Mouse (Mus musculus) mouse embryonic stem cell (cell line): ENCODE measurements around the gene Fscn3.

Source experiments
- in situ Hi-C, 2 experiments: fragments of 300-500 bp; cut with MboI; formaldehyde crosslinking; loops; 1 replicate in 1 of 2; 3 replicates in 1 of 2; pipeline ENCODE4 v1.14.3; 2019 to 2020; ENCODE audit warnings: low sequenced_read_pairs in 2 of 2, low pct_unique_long_range_greater_than_20kb in 1 of 2, mixed read lengths in 1 of 2; ENCODE audit not compliant: unreplicated experiment in 1 of 2

Fscn3 gene

DNA sequence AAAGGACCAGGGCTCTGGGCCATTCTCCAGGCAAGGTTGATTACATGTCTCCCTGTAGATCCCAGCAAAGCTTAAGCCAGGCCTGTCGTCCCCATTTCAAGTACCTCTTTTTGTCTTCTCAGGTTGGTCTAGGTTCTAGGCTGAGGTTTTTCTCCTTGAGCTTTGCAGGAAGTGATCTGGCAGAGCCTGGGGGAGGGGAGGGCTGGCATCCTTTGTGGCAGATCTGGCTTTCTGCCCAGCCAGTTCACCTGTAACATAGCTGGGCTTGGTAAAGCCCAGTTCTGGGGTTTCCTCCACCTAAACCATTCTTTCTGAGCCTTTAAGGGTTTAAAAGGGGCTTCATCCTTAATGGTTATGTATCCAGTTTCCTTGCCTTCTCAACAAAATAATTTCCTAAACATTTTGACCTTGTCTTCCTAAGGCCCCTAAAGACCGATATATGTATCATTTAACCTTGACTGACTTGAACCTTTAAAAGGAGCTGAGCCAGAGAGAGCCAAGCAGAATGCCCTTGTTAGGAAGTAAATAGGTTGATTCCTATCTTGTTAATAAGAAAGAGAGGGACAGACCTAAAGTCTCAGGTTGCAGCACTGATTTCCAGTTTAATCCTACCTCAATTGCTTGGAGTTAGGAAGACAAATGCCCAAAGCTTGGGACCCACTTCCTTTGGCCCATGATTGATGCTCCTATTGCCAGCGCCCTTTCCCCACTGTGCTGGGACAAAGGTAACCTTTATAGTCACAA is at the start of gene Fscn3:
Gene Fscn3, plus strand, starts transcription at position 694 of the 744 bp plus-strand sequence.
- in situ Hi-C loops = no loop called here

DNA sequence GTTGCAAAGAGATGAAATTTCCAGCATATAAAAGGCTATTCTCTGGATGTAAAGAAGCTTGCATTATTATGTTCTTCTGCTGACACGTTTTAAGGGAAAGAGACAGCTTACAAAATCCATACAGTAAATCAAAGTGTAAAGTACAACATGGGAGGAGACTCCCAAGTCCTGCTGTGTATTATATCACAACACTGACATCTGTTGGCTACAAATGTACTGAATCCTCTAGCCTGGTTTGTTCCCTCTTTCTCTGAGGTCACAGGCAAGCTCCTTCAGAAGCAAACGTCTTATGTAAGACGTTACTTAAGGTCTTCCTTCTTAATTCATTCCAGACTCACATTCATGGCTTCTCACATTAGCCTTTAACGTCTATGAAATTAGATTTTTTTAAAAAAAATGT is 45.6 kb upstream of the Fscn3 start:
- in situ Hi-C loops = loop anchor here in 1 of 2 experiments (25.0 kb wide), 1 partner anchor 720 kb away; no protein-coding TSS in a partner anchor

DNA sequence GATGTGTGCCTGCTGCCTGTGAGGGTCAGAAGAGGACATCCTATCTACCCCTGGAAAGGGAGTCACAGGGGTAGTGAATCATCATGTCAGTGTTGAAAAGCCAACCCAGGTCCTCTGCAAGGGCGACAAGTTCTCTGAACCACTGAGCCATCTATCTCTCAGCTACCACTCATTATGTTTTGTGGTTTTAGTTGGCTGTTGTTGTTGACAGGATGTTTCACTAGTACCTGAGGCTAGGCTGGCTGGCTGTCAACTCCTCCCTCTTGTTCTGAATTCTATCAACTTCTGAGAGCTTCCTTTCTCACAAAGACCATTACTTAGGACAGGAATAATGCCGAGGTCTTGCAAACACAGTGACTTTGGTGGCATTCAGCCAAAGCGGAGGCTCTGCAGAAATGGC is 42.4 kb upstream of the Fscn3 start:
- in situ Hi-C loops = loop anchor here in 1 of 2 experiments (25.0 kb wide), 1 partner anchor 723 kb away; no protein-coding TSS in a partner anchor

DNA sequence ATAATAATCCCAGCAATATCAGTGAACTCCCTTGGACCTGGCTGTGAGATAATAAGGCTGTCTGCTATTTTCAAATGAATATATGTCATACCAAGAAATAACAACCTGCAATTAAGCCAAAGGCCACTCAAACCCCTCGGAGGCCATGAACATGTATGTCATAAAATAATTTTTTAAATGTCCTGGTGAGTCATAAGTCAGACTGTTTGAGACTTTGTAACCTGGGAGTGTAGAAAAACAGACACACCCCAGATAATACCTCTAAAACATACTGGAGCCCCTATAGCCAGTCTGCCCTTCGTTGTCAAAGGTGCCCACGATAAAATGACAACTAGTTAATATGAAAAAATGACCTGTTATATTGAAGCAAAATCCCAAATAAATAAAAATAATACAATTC is 38.6 kb upstream of the Fscn3 start:
- in situ Hi-C loops = loop anchor here in 1 of 2 experiments (25.0 kb wide), 1 partner anchor 727 kb away; no protein-coding TSS in a partner anchor

DNA sequence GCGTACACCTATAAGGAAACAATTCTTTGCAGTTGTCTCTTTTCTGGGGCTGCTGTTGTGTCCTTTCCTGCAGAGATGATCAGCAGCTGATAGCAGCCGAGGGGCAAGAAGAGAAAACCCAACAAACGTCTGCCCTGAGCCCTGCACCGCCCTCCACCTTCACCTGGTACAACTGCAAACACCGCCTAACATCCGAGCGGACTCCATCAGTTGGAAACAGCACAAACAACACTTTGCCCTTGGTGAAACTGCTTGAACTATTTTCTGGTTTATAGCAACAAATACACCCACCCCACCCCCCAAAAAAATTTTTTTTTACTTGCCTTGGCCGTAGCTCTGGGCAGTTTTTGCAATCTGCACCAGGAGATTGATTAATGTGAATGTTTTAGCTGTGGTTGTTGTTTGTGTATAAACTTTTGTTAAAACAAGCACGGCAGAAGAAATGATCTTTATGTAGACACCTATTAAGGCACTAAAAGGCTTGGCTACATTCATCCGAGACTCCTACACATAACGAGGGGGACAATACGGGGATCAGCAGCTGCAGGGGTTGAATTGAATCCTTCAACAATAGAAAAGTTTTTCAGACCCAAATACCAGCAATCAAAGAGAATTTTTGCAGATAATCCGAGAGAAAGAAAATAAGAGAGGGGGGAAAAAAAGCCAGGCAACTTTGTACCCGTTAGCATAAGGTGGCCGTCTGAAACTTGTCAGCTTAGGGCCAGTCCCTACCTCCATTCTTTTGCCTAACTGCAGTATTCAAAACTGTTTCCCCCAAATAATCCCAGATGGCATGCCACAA is 31.3 kb upstream of the Fscn3 start:
- in situ Hi-C loops = loop anchor here in 1 of 2 experiments (25.0 kb wide), 1 partner anchor 734 kb away; no protein-coding TSS in a partner anchor

DNA sequence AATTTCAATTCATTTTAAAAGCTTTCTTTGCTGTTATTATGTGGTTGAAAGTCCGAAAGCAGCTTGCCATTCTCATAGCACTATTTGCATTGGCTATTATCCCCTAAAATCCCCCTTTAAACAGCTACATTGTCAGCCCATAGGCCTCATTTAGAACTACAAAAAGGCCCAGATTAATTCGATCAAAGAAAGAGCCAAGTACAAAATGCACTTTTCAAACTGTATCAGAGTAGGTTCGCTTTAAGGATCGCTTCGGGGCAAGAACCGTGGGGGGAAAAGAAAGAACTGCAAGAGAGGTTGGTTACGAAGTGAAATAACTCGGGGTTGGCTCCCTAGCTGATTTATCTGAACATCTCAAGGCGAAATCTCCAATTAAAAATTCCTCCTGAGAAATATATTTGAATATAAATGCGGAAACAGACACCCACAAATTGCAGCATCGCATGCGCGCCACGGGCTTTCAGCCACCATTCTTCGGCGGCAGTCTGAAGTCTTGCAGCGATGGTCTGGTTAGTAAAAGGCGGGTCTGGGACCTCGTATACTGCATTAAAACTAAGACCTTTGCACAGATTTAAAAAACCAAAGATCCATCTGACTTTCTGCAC is 30.6 kb upstream of the Fscn3 start:
- in situ Hi-C loops = loop anchor here in 1 of 2 experiments (25.0 kb wide), 1 partner anchor 735 kb away; no protein-coding TSS in a partner anchor

DNA sequence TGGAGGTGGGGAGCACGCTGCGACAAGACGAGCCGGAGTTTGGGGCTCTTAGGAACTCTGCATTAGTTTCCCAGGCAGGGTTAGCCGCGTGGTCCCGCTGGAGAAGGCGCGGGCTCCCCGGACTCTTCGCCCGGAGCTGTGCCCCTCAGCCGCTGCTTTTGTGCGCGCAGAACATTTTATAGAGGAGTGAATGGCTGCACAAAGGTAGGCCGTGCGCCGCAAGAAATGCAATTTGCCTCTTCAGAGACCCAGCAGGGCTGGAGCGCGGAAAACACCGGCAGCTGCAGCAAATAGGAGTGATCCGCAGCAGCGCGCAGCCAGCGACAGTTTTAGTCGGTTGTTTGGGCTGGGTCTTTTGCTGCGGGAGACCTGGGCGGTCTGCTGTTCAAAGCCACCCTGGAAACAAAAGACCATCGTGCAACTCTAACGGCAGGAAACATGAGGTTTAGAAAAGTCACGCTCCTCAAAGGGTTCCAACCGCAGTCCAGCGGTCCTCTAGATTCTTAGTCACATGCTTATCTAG is 29.8 kb upstream of the Fscn3 start, which contains the start of gene Zfp800:
Gene Zfp800, minus strand, starts transcription at position 325 of the 523 bp plus-strand sequence.
- in situ Hi-C loops = loop anchor here in 1 of 2 experiments (25.0 kb wide), 1 partner anchor 735 kb away; no protein-coding TSS in a partner anchor

DNA sequence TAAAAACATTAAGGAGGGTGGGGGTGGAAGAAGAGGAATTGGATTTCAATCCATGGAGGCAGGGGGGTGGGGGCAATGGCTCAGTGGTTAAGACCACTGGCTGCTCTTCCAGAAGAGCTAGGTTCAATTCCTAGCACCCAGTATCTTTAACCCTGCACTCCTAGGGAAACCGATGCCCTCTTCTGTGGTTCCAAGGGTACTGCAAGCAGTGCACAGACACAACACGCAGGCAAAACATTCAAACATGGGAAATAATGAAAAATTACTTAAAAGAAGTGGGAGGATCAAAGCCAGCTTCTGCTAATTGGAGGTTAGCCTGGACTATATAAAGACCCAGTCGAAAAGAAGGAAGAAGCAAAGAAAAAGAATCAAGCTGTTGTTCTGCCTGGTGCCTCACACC is 28.9 kb upstream of the Fscn3 start:
- in situ Hi-C loops = loop anchor here in 1 of 2 experiments (25.0 kb wide), 1 partner anchor 736 kb away; no protein-coding TSS in a partner anchor

DNA sequence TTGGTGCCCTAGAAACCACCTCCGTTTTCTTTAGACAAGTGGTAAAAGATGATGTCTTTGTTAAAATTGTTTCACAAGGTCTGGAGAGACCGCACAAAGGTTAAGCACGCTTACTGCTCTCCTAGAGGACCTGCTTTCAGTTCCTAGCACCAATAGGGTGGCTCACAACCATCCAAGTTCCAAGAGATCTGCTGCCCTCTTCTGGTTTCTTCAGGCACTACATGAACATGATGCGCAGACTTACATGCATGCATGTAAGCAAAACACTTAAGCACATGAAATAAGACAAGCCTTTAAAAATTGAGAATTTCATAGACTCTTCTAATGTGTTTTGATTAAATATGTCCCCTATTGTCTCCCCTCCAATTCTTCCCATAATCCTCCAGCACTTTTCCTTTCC is 27.8 kb upstream of the Fscn3 start:
- in situ Hi-C loops = loop anchor here in 1 of 2 experiments (25.0 kb wide), 1 partner anchor 737 kb away; no protein-coding TSS in a partner anchor

DNA sequence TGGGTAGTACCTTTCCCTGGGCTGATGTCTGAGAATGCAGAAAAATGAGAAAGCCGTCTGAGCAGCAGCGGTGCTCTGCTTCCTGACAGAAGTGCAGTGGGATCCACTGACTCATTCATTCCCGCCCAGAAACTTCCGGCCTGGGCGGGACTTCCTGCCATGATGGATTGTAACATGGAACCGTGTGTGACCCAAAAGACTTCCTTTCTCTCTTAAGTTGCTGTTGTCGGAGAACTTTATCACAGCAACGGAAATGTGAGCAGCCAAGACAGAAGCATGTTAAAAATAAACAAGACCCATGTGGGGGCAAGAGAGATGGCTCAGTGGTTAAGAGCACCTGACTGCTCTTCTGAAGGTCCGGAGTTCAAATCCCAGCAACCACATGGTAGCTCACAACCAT is 17.5 kb upstream of the Fscn3 start:
- in situ Hi-C loops = no loop called here

DNA sequence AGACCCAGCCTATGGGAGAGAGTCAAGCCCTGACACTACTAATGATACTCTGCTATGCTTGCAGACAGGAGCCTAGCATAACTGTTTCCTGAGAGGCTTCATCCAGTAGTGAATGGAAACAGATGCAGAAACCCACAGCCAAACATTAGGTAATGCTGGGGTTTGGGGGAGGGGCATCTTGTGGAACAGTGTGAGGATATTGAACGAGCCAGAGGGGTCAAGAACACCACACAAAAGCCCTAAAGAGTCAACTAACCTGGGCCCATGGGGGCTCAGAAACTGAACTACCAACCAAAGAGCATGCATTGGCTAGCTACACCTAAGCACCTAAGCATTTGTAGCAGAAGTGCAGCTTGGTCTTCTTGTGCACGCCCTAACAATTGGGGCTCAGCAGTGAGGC is 16.4 kb upstream of the Fscn3 start:
- in situ Hi-C loops = no loop called here

DNA sequence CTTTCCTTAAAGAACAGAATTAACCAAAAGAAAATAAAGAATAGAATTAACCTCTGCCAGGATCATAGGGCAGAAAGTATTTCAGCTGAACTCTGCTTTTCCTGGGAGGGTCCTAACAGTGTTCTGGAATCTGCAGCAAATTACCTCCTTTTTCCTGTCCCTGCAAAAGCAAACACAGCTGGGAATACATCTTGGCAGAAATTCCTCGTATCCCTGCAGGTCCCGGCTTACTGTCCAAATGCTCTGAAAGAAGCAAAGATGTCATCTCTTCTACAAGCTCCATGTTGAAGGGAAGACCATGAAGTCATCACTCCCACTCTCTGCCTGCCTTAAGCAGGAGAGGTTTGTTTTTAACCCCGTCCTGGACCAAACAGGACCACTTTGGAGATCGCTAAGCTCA is 10.6 kb upstream of the Fscn3 start:
- in situ Hi-C loops = no loop called here

DNA sequence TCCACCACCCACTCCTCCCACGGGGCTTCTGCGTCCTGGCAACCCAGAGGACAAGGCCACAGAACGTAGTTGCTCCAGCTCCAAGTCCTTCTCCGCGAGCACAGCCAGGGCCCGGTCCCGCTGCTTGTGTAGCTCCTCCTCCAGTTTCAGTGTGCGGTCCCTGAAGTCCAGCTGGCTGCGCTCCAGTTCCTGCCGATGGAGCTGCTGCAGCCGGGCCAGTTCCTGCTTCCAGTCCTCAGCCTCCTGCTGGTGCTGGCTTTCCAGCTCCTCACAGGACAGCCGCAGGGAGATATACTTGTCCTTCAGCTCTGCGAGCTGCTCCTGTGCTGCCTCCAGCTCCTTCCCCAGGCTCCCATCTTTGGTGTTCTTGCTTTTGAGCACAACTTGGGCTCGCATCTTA is 9.1 kb upstream of the Fscn3 start:
- in situ Hi-C loops = no loop called here

DNA sequence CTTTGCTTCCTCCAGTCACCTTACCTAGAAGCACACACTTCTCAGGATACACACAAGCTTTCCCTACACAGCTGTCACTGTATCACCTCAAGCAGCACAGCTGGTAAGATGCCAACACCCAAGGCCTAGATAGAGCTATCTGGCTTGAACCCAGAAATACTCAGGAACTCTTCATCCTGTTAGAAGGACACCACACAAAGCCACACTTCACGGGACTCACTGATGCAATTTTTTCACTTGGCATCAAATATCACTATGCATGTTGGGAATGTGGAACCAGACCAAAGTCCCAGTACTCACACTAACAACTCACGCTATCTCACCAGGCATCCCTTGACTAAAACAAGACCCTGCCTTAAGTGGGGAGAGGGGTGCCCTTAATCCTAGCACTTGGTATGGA is 7.9 kb upstream of the Fscn3 start:
- in situ Hi-C loops = no loop called here

DNA sequence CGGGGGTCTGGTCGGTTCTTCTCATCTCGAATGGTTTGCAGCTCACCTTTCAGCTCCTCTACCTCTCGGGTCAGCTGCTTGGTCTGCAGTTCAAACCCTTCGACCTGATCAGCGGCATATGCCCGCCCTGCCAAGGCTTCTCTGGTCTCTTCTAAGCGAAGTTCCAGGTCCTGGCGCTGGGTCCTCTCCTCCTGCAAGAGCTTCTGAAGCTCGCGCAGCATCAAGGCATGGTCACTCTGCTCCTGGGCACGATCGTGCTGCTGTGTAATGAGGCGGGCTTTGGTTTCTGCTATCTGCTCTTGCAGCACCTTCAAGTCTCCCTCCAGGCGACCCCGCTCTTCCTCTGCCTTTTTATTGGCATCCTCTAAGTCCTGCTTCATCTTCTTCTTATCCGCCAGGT is 7.2 kb upstream of the Fscn3 start:
- in situ Hi-C loops = no loop called here

DNA sequence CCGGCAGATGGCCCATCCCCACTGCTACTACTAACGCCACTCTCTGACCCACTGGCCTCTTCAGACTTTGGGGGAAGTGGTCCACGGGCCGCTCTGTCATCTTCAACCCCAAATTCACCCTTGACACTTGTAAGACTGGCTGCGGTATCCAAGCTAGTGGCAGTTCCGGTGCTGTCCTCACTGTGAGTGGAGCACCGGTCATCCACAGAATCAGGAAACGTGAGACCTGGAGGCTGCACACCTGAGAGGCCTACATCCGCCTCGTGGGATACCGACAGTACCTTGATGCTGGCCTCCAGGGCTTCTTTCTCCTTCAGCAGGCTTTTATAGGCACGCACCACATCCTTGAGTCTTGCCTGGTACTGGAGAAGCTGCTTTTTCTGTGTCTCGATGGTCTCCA is 6.7 kb upstream of the Fscn3 start:
- in situ Hi-C loops = no loop called here

DNA sequence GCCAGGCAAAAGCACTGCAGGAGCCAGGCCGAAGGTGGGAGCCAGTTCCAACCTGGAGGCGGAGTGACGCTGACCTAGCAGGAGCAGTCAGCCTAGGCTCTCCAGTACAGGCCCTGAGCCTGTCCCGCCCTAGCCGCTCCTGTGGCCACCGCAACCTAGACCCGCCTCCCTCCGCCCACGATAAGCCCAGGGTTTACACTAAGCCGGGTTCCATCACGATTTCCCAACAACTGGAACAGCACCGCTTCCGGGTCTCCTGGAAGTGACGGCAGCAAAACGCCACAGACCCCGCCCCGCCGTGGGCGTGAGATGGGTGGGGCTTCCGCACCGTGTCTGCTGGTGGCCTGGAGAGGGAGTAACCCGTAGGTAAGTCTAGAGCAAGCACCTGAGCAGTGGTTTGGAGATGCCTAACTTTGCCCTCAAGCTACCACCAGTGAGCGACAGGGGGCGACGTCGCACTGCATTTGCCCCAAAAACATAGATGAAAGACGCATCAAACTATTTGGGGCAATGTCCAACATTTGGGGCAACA is 6.1 kb upstream of the Fscn3 start:
- in situ Hi-C loops = no loop called here

DNA sequence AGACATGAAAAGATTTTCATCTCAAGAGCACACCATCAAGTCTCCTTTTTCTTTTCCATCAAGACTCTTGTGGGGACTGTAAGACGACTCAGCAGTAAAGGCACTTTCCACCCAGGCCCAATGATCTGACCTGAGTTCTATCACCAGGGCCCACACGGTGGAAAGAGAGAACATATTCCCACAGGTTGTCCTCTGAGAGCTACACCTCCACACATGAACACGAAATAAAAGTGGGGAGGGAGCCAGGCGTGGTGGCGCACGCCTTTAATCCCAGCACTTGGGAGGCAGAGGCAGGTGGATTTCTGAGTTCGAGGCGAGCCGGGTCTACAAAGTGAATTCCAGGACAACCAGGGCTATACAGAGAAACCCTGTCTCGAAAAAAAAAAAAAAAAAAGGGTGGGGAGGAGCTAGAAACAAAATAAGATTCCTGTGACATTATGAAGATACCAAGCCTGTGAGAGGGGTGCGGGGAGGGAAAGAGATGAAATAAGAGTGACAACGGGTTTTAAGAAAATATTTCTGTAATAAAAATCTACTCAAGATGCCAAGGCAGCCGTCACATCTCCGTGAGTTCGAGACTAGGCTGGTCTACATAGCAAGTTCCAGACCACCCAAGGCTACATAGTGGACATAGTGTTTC is 4.8 kb upstream of the Fscn3 start:
- in situ Hi-C loops = no loop called here
